Mouse (Mus musculus) testis, adult 2 months (tissue): ENCODE measurements around the gene Pdzd9. TPM values are rescaled to one million over a fixed set of nuclear protein-coding genes. Genes with fewer than 3 reads are reported as not detected.
A peak's percentile ranks its signal among the peaks of the same experiment; 100 is the strongest.
"Not testable (repeated sequence)": the region's sequence is repeated elsewhere in the genome, so short reads cannot be mapped to it uniquely, and the experiment has no call there.

Source experiments
- H3K27ac ChIP-seq: fragments of 200-500 bp; 2 replicates; pipeline ENCODE4 v1.5.1; 2012; ENCODE audit warnings: low read depth, low read length; ENCODE audit not compliant: control insufficient read depth, insufficient read depth
- H3K27me3 ChIP-seq: fragments of 200-500 bp; 2 replicates; pipeline ENCODE4 v1.6.1; 2012; ENCODE audit warnings: mild to moderate bottlenecking, low read length, moderate library complexity; ENCODE audit not compliant: control insufficient read depth, insufficient read depth
- H3K36me3 ChIP-seq: fragments of 200-500 bp; 2 replicates; pipeline ENCODE4 v1.6.1; 2012; ENCODE audit warnings: mild to moderate bottlenecking, low read length; ENCODE audit not compliant: control insufficient read depth, insufficient read depth
- H3K4me1 ChIP-seq: fragments of 200-500 bp; 2 replicates; pipeline ENCODE4 v1.6.1; 2012; ENCODE audit warnings: low read length; ENCODE audit not compliant: control insufficient read depth, insufficient read depth
- H3K4me3 ChIP-seq: fragments of 200-500 bp; 2 replicates; pipeline ENCODE4 v1.5.1; 2012; ENCODE audit warnings: low read depth, mild to moderate bottlenecking, low read length, moderate library complexity, mixed read lengths; ENCODE audit not compliant: control insufficient read depth
- CTCF ChIP-seq: fragments of 200-500 bp; IDR thresholded peaks from 2 replicates; pipeline ENCODE4 v1.5.1; 2012; ENCODE audit warnings: low read depth, mild to moderate bottlenecking, inconsistent platforms, low read length, moderate library complexity; ENCODE audit not compliant: control insufficient read depth, insufficient read depth, insufficient replicate concordance
- POLR2A ChIP-seq: fragments of 200-500 bp; IDR thresholded peaks from 2 replicates; pipeline ENCODE4 v1.6.1; 2012; ENCODE audit warnings: low read depth, mild to moderate bottlenecking, inconsistent platforms, low read length, moderate library complexity; ENCODE audit not compliant: control insufficient read depth
- polyA plus RNA-seq: library from polyadenylated mRNA; depleted of rRNA; stranded (reverse); fragments of >200 nt; gene quantifications from 2 replicates; pipeline ENCODE4 v1.2.3, GENCODE M21; 2012; rRNA removed

The Pdzd9 gene
- 85.9 and 97.7 TPM in 2 replicates for polyA plus RNA-seq

DNA sequence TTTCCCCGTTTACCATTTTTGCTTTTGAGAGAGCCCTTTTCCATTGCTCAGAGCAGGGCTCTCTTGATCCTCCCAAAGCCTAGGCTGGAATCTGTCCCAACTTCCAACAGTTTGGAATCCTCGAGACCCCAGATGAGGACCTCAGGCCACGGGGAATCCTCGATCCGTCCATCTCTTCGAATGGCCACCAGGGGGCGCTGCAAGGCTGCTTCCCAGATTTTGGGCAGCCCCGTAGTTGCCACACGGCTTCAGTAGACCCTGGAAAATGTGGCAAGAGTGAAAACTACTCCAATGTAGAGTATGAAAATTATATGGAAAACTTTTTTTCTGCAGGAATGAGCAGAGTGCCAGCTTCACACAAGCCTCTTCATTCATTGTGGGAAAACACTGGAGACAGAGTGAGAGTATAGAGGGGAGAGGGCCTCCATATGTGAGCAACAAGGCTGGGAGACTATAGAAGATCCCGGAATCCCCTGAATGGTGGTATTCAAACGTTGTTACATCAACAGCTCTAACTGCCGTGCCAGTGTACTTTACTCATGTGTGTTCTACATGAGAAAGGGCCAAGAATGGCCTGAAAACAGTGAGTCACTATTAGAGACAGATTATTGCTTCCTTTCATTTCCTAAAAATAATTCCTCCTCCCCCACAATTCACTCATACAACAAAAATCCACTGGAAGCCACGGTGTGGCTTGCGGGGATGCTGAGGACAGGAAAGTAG is at the start of gene Pdzd9:
Pdzd9 (minus strand) TSS at position 191 of the 723 bp plus-strand sequence.
- Histone ChIP-seq H3K4me1 (peaks cover 14% of the 10 kb centered on the region), H3K4me3 (peak within 1 kb of the TSS; percentile 89), H3K27me3 (no peaks in the 10 kb centered on the region), H3K36me3 (no peaks in the 10 kb centered on the region), H3K27ac (peak within 1 kb of the TSS; percentile 80)
- TF ChIP-seq POLR2A, result 0 out of 2 replicates have a peak, but pooled peaks have one; percentile 40
- TF ChIP-seq CTCF, result peak; percentile 93

DNA sequence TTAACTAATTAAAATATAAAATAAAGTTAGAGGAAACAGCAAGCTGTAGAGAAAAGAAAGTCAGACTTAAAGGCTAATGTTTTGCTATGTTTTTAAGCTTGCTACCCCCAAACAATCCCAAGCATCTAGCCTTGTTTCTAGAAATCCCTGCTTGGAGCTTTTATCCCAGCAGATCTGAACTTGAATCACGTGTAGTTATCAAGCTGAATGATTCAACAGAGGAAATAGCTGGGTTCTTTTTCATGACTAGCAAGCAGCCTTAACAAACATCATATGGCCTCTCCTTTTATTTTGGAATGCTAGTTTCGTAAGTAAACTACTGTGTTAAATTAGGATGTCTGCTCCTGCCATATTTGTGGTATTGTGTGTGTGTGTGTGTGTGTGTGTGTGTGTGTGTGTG is 47.1 kb upstream of the Pdzd9 start:
- Histone ChIP-seq H3K4me3 (no peak overlapping the region), H3K27ac (no peak overlapping the region), H3K4me1 (peaks cover 5% of the 10 kb centered on the region), H3K27me3 (no peaks in the 10 kb centered on the region), H3K36me3 (no peaks in the 10 kb centered on the region)
- TF ChIP-seq POLR2A, result no peak
- no peak for TF ChIP-seq CTCF

DNA sequence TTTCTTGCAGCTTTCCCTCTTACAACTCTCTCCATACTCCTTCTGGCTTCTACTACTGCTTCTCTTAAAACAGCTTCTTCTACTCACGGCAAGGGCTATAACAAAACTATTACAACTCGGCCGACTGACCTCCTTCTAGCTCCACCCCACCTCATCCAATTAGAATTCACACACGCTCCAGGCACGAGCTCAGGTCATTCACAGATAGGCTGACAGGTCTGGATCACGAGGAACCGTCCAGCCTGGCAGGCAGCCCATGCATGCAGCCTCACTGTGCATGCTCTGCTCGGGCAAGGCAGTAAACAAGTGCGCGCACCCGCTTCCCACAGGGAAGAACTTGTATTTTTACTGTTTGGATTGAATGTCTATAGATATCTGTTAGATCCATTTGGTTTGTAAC is 43.8 kb upstream of the Pdzd9 start:
- H3K27me3 ChIP-seq, H3K27ac ChIP-seq, H3K4me3 ChIP-seq, H3K36me3 ChIP-seq, H3K4me1 ChIP-seq: not testable (repeated sequence)

DNA sequence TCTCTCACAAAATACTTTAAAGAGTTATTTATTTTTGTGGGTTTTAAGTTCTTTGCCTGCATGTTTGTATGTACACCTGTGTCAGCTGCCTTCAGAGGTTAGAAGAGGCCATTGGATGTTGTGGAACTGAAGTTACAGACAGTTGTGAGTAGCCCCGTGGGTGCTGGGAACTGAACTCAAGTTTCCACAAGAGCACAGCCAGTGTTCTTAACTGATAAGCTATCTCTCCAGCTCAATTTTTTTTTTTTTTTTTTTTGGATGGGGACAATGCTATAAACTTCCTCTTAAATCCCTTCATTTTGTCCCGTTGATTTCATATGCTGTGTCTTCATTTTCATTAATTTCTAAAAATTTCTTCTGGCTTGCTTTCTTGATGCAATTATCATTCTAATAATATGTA is 43.1 kb upstream of the Pdzd9 start:
- Histone ChIP-seq H3K36me3 (no peaks in the 10 kb centered on the region), H3K4me1 (peaks cover 5% of the 10 kb centered on the region), H3K4me3 (no peak overlapping the region), H3K27ac (no peak overlapping the region), H3K27me3 (no peaks in the 10 kb centered on the region)
- no peak for TF ChIP-seq POLR2A
- no peak for TF ChIP-seq CTCF

DNA sequence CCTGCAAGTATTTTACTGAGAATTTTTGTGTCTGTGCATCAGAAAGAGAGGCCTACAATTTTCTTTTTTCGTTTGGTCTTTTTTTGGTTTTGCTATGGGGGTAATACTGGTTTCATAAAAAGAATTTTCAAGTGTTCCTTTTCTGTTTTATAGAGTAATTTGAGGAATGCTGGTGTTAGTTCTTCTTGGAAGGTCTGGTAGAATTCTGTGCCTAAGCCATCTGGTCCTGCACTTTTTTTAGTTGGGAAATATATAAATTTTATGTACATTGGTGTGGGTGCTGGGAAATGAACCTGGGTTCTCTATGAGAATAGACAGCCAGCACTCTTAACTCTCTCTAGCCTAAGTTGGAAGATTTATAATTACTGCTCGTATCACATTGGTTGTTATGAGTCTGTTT is 41.9 kb upstream of the Pdzd9 start:
- TF ChIP-seq POLR2A (no peak), CTCF (no peak)
- Histone ChIP-seq H3K27me3 (no peaks in the 10 kb centered on the region), H3K4me3 (no peak overlapping the region), H3K4me1 (peaks cover 7% of the 10 kb centered on the region), H3K36me3 (no peaks in the 10 kb centered on the region), H3K27ac (no peak overlapping the region)

DNA sequence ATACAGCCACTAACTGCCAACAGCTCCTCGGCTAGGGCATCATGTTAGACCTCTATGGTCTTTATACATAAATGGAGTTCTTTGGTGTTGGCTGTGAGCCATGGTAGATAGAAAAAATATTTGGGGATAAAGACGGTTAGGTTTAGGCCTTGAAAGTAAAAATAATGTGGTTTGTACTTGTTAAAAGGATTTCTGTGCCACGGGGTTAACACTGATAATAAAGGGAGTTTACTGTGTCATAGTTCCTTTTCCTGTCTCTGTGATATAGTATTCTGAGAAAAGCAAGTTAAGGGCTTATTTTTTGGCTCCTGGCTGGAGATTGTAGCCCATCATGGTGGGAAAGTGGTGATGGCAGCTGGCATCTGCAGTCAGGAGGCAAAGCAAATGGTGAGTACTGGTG is 33.7 kb upstream of the Pdzd9 start:
- H3K36me3 ChIP-seq, result no peaks in the 10 kb centered on the region

DNA sequence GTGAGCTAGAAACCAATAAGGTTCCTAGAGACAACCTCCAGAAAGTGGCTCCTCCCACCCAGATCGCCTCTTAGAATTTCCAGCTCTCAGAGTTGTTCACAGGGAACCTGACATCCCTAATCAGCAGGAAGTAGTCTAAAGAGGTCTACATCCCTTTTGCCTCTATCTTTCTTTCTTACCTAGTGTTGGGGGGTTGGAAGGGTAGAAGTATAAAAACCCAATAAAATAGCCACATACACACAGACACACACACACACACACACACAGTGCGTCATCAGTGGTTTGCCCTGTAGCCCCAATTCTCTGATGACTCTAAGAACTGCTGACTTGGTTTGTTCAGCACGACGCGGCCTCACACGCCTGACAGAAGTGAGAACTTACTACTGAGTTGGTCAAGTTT is 29.4 kb upstream of the Pdzd9 start:
- H3K4me3 ChIP-seq, result no peak overlapping the region
- TF ChIP-seq POLR2A (no peak), CTCF (no peak)
- H3K36me3 ChIP-seq, result no peaks in the 10 kb centered on the region
- H3K27ac ChIP-seq, result no peak overlapping the region
- H3K27me3 ChIP-seq, result no peaks in the 10 kb centered on the region
- H3K4me1 ChIP-seq, result no peaks in the 10 kb centered on the region

More for the DNA sequence above, 33.7 kb upstream of the Pdzd9 start:
- Histone ChIP-seq H3K4me3 (no peak overlapping the region), H3K27me3 (no peaks in the 10 kb centered on the region), H3K4me1 (0 out of 2 replicates have a peak, but pooled peaks cover 2% of the 10 kb centered on the region), H3K27ac (no peak overlapping the region)
- TF ChIP-seq POLR2A (no peak), CTCF (no peak)

DNA sequence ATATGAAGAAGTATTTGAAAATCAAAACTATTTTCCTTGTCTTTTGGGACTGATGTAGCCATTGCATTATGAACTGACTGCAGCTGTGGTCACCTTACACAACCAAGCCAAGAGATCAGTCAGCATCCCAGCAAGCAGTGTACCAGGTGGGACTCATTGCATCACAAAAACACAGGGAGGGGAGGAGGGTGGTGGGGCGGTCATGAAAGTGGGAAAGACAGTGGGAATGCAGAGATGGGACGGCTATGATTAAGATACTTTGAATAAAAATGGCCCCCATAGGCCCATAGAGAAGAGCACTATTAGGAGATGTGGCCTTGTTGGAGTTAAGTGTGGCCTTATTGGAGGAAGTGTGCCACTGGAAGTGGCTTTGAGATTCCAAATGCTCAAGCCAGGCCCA is 26.2 kb upstream of the Pdzd9 start:
- Histone ChIP-seq H3K36me3 (no peaks in the 10 kb centered on the region; the same call in 1 of the 2 replicates), H3K27ac (no peak overlapping the region), H3K27me3 (no peaks in the 10 kb centered on the region), H3K4me3 (no peak overlapping the region), H3K4me1 (no peaks in the 10 kb centered on the region)
- no peak for TF ChIP-seq POLR2A
- no peak for TF ChIP-seq CTCF
